Mouse (Mus musculus) thymus, postnatal 0 days (tissue): Measurements from ENCODE around the gene Psmc3ip. TPM values are rescaled to one million over a fixed set of nuclear protein-coding genes. Genes with fewer than 3 reads are reported as not detected.

Source experiments
- DNase-seq: peaks from one replicate; pipeline ENCODE4 v3.0.0-alpha.2; 2015; ENCODE audit warnings: low spot score
- polyA plus RNA-seq: library from polyadenylated mRNA; unstranded; fragments of >200 nt; fragmentation: Nextera tagmentation; extraction: Ambion mirVana; gene quantifications from 2 replicates; pipeline ENCODE4 v1.2.1, GENCODE M21; 2015

The Psmc3ip gene
- polyA plus RNA-seq, 1 experiment from 2014 or later = 39.0 TPM

GRCm38 (mm10) chr11:101119761-101120544 is 24.7 kb upstream of the Psmc3ip start, which contains the start of the genes Retreg3 and Tubg1:
TSS of gene Retreg3 (minus strand) at chr11:101119893.
TSS of gene Tubg1 (plus strand) at chr11:101119938.
- DNase-seq = peak; percentile 100

GRCm38 (mm10) chr11:101119131-101119760 is 24.0 kb upstream of the Psmc3ip start:
- peak; percentile 21 for DNase-seq

- DNase-seq = no peak
Observed at GRCm38 (mm10) chr11:101118105-101118504, 22.9 kb upstream of the Psmc3ip start.

GRCm38 (mm10) chr11:101115564-101115963 is 20.3 kb upstream of the Psmc3ip start:
- DNase-seq = no peak

GRCm38 (mm10) chr11:101112186-101112585 is 16.9 kb upstream of the Psmc3ip start:
- no peak for DNase-seq

GRCm38 (mm10) chr11:101111178-101111577 is 15.9 kb upstream of the Psmc3ip start:
- DNase-seq = no peak

- no peak for DNase-seq
Observed at GRCm38 (mm10) chr11:101110708-101111107, 15.5 kb upstream of the Psmc3ip start.

- no peak for DNase-seq
Observed at GRCm38 (mm10) chr11:101109351-101109750, 14.1 kb upstream of the Psmc3ip start.

GRCm38 (mm10) chr11:101103011-101103410 is 7.8 kb upstream of the Psmc3ip start:
- no peak for DNase-seq

GRCm38 (mm10) chr11:101098231-101098630 is 3.0 kb upstream of the Psmc3ip start:
- no peak for DNase-seq

- no peak for DNase-seq
Observed at GRCm38 (mm10) chr11:101094930-101095313, 314 bp downstream of the Psmc3ip start.

- no peak for DNase-seq
Observed at GRCm38 (mm10) chr11:101089931-101090330, 5.3 kb downstream of the Psmc3ip start.

GRCm38 (mm10) chr11:101087682-101088055 is 7.6 kb downstream of the Psmc3ip start:
- no peak for DNase-seq

- DNase-seq = peak; percentile 91
Observed at GRCm38 (mm10) chr11:101086756-101087681, 8.2 kb downstream of the Psmc3ip start, which contains the start of gene Mlx. TSS of gene Mlx (plus strand) at chr11:101087277.

- DNase-seq = no peak
Observed at GRCm38 (mm10) chr11:101086323-101086674, 8.9 kb downstream of the Psmc3ip start.

- no peak for DNase-seq
Observed at GRCm38 (mm10) chr11:101085617-101086322, 9.5 kb downstream of the Psmc3ip start.

GRCm38 (mm10) chr11:101084811-101085210 is 10.4 kb downstream of the Psmc3ip start:
- DNase-seq = no peak

GRCm38 (mm10) chr11:101084246-101084645 is 11.0 kb downstream of the Psmc3ip start:
- no peak for DNase-seq

GRCm38 (mm10) chr11:101083083-101083697 is 12.0 kb downstream of the Psmc3ip start:
- no peak for DNase-seq
